Mouse (Mus musculus): Measurements from ENCODE around the gene Mga. TPM values are rescaled to one million over a fixed set of nuclear protein-coding genes. Genes with fewer than 3 reads are reported as not detected.

The Mga gene
- 1 to 10 TPM in 1 of 2 experiments, under 1 TPM in 1; 0.19 to 1.3 TPM for polyA plus RNA-seq (2012; fragmentation: generic; extraction: Trizol)

DNA sequence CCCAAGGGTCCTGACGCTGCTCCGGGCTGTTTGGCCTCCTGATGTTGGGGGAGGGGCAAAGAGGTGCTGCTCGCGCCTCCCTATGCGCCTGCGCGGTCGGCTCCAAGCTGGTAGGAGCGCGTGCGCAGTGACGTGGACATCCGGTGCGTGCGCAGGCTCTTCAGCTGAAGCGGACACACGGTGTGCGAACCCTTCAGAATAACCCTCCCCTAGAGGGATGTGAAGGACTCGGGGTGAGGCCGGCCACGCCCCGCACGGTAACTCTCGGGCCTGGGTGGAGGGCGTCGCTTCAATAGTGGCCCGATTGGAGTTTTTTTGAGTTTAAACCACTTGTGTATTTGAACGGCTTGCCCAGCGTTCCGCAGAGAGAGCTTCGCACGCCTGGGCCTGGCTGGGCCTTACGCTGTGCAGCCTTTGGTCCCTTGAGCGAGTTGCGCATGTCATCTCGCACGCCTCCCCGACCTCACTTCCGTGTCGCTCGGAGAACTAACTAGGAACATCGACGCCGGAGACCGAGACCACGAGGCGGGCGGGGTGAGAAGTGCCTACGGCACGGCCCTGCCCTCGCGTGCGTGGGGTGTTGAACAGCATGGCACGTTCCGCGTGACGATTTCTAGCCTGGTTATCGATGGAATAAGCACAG lies at the start of gene Mga:
Gene Mga, plus strand, starts transcription at position 139 of the 643 bp plus-strand sequence.

GRCm38 (mm10) chr2:119972537-119972879 lies 75.5 kb downstream of the Mga start, which contains the start of gene Mapkbp1:
Mapkbp1 (plus strand) TSS chr2:119972699.

Other genes with a start within 250 kb of the Mga start
- gene Ndufaf1, start 234.4 kb upstream of the Mga start, polyA plus RNA-seq (2012; fragmentation: generic; extraction: Trizol), result 10 to 100 TPM in 1 of 2 experiments, 1 to 10 TPM in 1; 5.7 to 15.6 TPM
- gene Rtf1, start 222.2 kb upstream of the Mga start, polyA plus RNA-seq (2012; fragmentation: generic; extraction: Trizol), result 10 to 100 TPM in 1 of 2 experiments, 1 to 10 TPM in 1; 3.2 to 16.4 TPM
- gene Itpka, start 154.9 kb upstream of the Mga start, polyA plus RNA-seq (2012; fragmentation: generic; extraction: Trizol), result under 1 TPM; 0.20 to 0.44 TPM
- gene Ltk, start 136.8 kb upstream of the Mga start, polyA plus RNA-seq (2012; fragmentation: generic; extraction: Trizol), result under 1 TPM in 1 of 2 experiments, not detected in 1; 0.02 TPM
- 10 to 100 TPM in 1 of 2 experiments, 1 to 10 TPM in 1; 6.8 to 12.2 TPM for gene Rpap1, start 109.7 kb upstream of the Mga start, polyA plus RNA-seq (2012; fragmentation: generic; extraction: Trizol)
- gene Tyro3, start 99.5 kb upstream of the Mga start, polyA plus RNA-seq (2012; fragmentation: generic; extraction: Trizol), result 1 to 10 TPM; 5.6 to 7.1 TPM
- gene Mapkbp1, start 75.5 kb downstream of the Mga start, polyA plus RNA-seq (2012; fragmentation: generic; extraction: Trizol), result 1 to 10 TPM in 1 of 2 experiments, under 1 TPM in 1; 0.89 to 8.1 TPM
- gene Jmjd7, start 130.3 kb downstream of the Mga start, polyA plus RNA-seq (2012; fragmentation: generic; extraction: Trizol), result 1 to 10 TPM; 7.5 to 9.5 TPM
- 1 to 10 TPM in 1 of 2 experiments, under 1 TPM in 1; 0.16 to 1.9 TPM for gene Gm28042, start 130.3 kb downstream of the Mga start, polyA plus RNA-seq (2012; fragmentation: generic; extraction: Trizol)
- under 1 TPM; 0.01 to 0.83 TPM for gene Pla2g4b, start 136.2 kb downstream of the Mga start, polyA plus RNA-seq (2012; fragmentation: generic; extraction: Trizol)

Data from C3H10T1/2 (cell line).